Mouse (Mus musculus): ENCODE measurements around the gene Tbkbp1.

DNA sequence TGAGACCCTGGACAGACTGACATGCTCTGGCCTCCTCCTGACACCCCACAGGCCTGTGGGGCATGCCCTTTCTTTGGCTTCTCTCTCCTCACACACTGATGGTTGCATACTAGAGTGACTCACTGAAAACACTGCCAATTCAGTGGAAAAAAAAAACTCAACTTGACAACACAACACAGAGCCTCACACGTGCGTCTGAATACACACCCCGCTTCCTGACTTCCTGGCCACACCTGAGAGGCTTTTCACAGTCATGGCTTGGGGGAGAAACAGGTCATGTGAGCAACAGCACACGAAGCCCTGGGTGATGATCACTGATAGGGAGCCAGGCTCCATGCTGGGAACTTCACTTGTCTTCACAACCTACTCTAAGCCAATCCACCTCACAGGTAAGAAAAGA, 10.5 kb downstream of the Tbkbp1 start:
- no peak for TF ChIP-seq MEF2A (IDR thresholded peaks at IDR 0.05; ENCODE audit: extremely low read depth, insufficient replicate concordance, low read depth, low read length, poor library complexity, severe bottlenecking)
- TF ChIP-seq CTCF (IDR thresholded peaks at IDR 0.05 in 2 of 3, conservative IDR thresholded peaks at IDR 0.05 in 1 of 3; ENCODE audit: control insufficient read depth in 1 of 3, insufficient read depth in 1 of 3, low read depth in 2 of 3, low read length in 3 of 3, poor library complexity in 1 of 3, severe bottlenecking in 1 of 3): no peak
- TF ChIP-seq POLR2AphosphoS5 (IDR thresholded peaks at IDR 0.05; ENCODE audit: borderline replicate concordance, low read depth, low read length): no peak
- no peak for TF ChIP-seq POLR2A (IDR thresholded peaks at IDR 0.05; ENCODE audit: control insufficient read depth in 1 of 2, insufficient read depth in 1 of 2, low read depth in 1 of 2, low read length in 2 of 2, poor library complexity in 1 of 2)
- no peak for TF ChIP-seq USF1 (IDR thresholded peaks at IDR 0.05; ENCODE audit: low read depth, low read length)

All from MEL (cell line).